Mouse (Mus musculus) hindlimb bud, embryonic 11.5 days (tissue): Measurements from ENCODE around the gene Rflnb.

ENCODE experiments used
- DNase-seq: peaks from one replicate; pipeline ENCODE4 v3.0.0-alpha.2; 2012; ENCODE audit warnings: low read depth, low spot score; ENCODE audit errors: extremely low spot score

The Rflnb gene

DNA sequence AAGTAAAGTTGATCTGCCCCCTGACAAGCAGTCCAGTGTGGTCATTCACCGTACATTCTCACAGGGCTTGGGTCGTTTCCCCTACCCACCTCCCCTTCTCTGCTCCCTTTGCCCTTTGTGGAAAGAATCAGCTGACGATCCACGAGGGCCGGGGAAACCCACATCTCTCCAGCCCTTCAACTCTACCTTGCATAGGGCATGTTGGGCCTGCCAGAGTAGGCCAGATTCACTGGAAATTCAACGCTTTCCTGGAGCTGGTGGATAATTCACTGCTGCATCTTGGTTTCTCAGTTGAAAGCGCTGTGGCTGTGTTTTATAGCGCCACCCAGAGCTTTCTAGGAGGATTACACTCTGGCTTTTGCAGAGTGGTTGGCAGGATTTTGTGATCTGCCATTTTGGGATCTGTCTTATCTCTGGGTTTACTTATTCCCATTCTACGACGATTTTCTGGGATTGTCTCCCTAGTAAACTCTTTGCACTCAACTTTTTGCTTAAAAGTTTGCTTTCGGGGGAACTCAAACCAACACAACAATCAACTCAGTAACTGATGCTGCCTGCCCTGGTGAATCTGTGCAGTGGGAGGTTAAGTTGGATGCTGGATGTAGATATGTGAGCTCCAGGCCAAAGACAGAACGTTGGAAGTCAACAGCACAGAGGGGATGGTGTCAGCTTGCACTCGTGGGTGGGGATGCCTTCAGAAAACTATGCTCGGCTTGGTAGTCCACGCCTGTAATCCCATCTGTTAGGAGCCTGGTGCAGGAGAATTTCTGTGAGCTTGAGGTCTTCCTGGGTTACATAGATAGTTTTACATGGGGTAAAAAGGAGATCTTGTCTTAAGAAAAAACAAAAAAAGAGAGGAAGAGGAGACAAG is 36.4 kb downstream of the Rflnb start:
- DNase-seq: no peak

DNA sequence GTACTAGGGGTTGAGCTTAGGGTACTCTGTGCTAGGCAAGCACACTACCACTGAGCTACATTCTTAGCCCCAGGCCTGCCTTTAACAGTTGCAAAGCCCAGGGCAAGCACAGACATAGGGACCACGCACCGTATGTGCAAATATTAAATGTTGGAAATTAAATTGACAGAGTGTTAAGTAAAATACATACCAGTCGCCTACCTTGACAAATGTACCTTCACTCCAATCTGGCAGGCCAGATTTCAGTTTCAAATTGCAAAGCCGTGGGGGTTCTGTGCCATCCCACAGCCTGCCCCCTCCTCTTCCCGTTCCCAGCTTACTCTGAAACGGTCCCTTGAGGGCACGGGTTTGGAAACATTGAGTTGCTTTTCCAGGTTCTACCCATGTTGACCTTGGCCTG is 41.6 kb downstream of the Rflnb start:
- no peak for DNase-seq

DNA sequence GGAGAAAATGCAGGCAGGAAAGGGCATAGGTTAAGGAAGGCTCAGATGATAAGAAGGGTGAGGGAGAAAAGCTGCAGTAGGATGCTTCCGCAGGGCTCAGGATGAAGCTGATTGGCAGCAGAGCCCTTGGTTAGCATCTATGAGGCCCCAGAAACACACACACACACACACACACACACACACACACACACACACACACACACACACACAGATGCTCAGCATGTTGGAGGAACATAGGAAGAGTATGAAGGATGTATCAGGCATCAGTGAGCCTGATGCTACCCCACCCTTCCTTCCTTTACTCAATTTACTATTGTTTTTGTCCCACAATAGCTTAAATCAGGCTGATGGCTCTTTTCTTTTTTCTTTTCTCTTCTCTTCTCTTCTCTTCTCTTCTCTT is 43.0 kb downstream of the Rflnb start:
- no peak for DNase-seq

- no peak for DNase-seq
Observed at GRCm38 (mm10) chr11:75983194-75983593, 44.4 kb downstream of the Rflnb start.

DNA sequence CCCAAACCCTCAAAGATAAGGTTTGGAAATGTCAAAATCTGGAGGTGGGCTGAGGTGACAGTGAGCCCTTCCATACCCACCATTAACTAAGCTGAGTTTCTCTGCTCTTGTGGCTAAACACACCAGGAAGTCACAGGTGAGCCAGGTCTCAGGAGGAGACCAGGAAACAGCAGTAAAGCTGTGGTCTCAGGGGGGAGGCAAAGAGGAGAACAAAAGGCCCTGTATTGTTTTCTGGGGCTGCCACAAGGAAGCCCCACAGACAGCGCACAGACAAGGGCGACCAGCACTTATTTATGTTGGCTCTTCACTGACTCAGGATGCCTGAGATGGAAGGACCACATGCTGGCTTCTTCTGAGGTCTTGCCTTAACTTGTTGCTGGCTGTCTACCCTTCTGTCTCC is 47.2 kb downstream of the Rflnb start:
- DNase-seq: no peak

DNA sequence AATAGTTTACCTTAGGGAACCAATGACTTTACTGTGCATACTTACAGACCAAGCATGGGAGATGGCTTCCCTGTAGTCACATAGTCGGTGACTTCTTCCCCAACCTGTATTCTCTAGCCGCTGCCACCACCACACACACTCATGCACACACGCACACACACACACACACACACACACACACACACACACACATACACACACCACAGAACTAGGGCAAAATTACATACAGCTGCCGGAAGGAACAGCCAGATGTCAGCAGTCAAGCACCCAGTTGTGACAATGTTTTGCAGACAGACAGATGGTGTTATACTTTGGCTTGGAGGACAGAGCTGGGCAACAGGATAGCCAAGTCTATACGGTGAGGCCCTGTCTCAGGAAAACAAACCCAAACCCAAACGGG is 49.5 kb downstream of the Rflnb start:
- no peak for DNase-seq

DNA sequence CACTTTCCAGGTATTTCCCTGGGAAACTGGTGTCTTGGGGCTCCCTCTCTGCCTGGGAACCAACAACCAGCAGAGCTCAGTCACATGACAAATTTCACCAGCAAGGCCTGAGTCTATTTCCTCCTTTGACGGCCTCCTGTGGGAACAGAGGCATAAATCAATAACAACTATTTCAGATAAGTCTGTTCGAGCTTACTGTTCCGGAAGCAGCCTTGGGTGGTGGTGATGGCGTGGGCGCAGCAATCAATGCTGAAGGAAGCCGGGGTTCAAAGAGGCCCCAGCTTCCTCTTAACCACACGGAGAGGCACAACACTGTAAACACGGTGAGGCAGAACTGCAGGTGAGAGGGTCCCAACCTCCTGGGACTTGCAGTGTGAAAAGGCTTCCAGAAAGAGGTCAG is 50.8 kb downstream of the Rflnb start:
- DNase-seq: no peak

GRCm38 (mm10) chr11:75973988-75974387 is 53.6 kb downstream of the Rflnb start:
- DNase-seq: no peak

- DNase-seq: no peak
Observed at GRCm38 (mm10) chr11:75972916-75973567, 54.5 kb downstream of the Rflnb start.

GRCm38 (mm10) chr11:75972188-75972587 is 55.4 kb downstream of the Rflnb start:
- DNase-seq: no peak

DNA sequence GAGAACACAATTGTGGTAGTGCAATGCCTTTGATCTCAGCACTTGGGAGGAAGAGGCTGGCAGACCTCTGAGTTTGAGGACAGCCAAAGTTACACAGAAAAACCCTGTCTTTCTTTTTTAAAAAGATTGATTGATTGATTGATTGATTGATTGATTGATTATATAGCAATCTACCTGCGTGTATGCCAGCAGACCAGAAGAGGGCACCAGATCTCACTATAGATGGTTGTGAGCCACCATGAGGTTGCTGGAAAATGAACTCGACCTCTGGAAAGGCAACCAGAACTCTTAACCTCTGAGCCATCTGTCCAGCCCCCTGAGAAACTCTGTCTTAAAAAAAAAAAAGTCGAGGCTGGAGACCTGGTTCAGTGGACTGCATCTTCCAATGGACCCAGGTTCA is 57.0 kb downstream of the Rflnb start:
- no peak for DNase-seq
